Mouse (Mus musculus) lung, embryonic 15.5 days (tissue): ENCODE data around the gene Pigq. TPM values are rescaled to one million over a fixed set of nuclear protein-coding genes. Genes with fewer than 3 reads are reported as not detected.
A peak's percentile ranks its signal among the peaks of the same experiment; 100 is the strongest.

Source experiments
- ATAC-seq: fragments of 200-750 bp; cut with Nextera tagmentation; 2 replicates; pipeline ENCODE4 v1.8.0; 2017; ENCODE audit warnings: moderate number of reproducible peaks, borderline replicate concordance; ENCODE audit not compliant: low FRiP score, low TSS enrichment; ENCODE audit errors: extremely low read depth
- H3K27ac ChIP-seq: fragments of 300-500 bp; sonication (generic); 2 replicates; pipeline ENCODE4 v1.5.1; 2015; ENCODE audit warnings: moderate library complexity, mild to moderate bottlenecking, inconsistent platforms
- H3K27me3 ChIP-seq: fragments of 300-500 bp; sonication (generic); 2 replicates; pipeline ENCODE4 v1.6.1; 2015; ENCODE audit warnings: inconsistent platforms
- H3K36me3 ChIP-seq: fragments of 300-500 bp; sonication (generic); 2 replicates; pipeline ENCODE4 v1.6.1; 2015; ENCODE audit warnings: inconsistent platforms
- H3K4me1 ChIP-seq: fragments of 300-500 bp; sonication (generic); 2 replicates; pipeline ENCODE4 v1.6.1; 2015; ENCODE audit warnings: inconsistent platforms
- H3K4me2 ChIP-seq: fragments of 300-500 bp; sonication (generic); 2 replicates; pipeline ENCODE4 v1.6.1; 2015; ENCODE audit warnings: inconsistent platforms, mild to moderate bottlenecking, moderate library complexity
- H3K4me3 ChIP-seq: fragments of 300-500 bp; sonication (generic); 2 replicates; pipeline ENCODE4 v1.5.1; 2015; ENCODE audit warnings: mild to moderate bottlenecking, inconsistent platforms
- H3K9ac ChIP-seq: fragments of 300-500 bp; sonication (generic); 2 replicates; pipeline ENCODE4 v1.6.1; 2015; ENCODE audit warnings: inconsistent platforms
- H3K9me3 ChIP-seq: fragments of 300-500 bp; sonication (generic); 2 replicates; pipeline ENCODE4 v1.6.1; 2016; ENCODE audit warnings: inconsistent platforms
- WGBS: fragments of 180-500 bp; shearing (Covaris S2); methylation state at CpG from one replicate; pipeline ENCODE4 v1.1.7; 2015; 5-methylcytosine and 5-hydroxymethylcytosine counted together
- polyA plus RNA-seq: library from polyadenylated mRNA; unstranded; fragments of >200 nt; fragmentation: Nextera tagmentation; extraction: Ambion mirVana; gene quantifications from 2 replicates; pipeline ENCODE4 v1.2.1, GENCODE M21; 2015

Gene Pigq
- polyA plus RNA-seq, 1 experiment from 2014 or later = 65.0 TPM

DNA sequence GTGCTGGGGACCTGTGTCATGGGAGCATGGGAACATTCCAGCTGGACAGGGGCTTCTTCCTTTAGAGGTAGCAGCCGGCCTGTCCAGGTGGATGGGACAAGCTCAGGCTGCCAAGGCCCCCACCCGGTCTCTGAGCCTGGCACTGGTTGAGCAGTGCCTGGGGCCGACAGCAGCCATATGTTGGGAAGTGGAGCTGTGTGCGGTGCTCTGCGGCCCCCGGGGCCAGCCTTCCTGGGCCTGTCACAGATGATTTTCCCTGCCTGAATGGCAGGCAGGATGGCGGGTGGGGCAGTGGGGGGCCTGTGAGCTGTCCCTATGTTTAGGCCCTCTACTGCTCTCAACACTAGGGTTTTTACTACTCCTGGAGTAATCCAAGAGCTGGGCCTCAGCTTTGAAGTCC is 11.5 kb upstream of the Pigq start:
- Histone ChIP-seq H3K4me3 (no peak overlapping the region), H3K9me3 (no peaks in the 10 kb centered on the region), H3K27ac (no peak overlapping the region), H3K9ac (no peak overlapping the region), H3K27me3 (peaks cover 30% of the 10 kb centered on the region), H3K4me2 (no peak overlapping the region), H3K4me1 (peaks cover 12% of the 10 kb centered on the region), H3K36me3 (peaks cover 6% of the 10 kb centered on the region; the same call in 1 of the 2 replicates)
- 70% methylated on average over 7 of the region's 7 CpGs for WGBS
- ATAC-seq = no peak

DNA sequence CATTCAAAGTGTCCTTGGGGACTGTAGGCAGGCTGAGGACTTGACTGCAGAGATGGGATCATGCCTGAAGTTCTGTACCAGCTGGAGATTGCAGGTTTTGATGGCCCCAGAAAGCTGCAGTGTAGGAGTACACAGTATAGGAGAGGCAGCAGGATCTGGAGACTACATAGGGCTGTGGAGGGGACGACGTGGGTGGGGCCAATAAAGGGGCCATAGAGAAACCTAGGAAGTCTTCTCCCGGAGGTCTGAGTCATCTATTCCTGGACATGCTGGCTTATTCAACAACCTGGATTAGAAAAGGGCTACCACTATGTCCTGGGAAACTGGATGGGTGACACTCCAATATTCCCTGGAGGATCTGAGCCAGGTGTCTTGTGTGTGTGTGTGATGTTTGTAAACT is 11.0 kb upstream of the Pigq start:
- no peak for ATAC-seq
- Histone ChIP-seq H3K9me3 (no peaks in the 10 kb centered on the region), H3K4me1 (peaks cover 14% of the 10 kb centered on the region), H3K27me3 (peaks cover 34% of the 10 kb centered on the region), H3K9ac (no peak overlapping the region), H3K4me2 (no peak overlapping the region), H3K36me3 (peaks cover 6% of the 10 kb centered on the region; the same call in 1 of the 2 replicates), H3K27ac (no peak overlapping the region), H3K4me3 (no peak overlapping the region)
- 57% methylated on average over 3 of the region's 3 CpGs for WGBS

DNA sequence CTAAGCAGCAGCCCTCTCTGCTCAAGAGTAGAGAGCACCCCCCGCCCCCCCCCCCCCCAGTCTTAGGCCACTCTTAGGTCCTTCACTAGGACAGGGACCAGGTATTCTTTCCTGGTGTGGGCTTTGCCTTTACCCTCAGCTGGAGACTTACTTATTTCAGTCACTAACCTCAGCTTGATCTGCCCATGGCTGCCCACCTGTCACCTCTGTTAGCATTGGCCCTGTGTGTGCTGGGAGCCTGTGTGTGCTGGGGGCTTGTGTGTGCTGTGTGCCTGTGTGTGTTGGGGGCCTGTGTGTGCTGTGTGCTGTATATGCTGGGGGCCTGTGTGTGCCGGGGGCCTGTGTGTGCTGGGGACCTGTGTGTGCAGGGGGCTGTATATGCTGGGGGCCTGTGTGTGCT is 9.9 kb upstream of the Pigq start:
- peaks cover 14% of the 10 kb centered on the region for H3K4me1 ChIP-seq
- peaks cover 6% of the 10 kb centered on the region; the same call in 1 of the 2 replicates for H3K36me3 ChIP-seq
- H3K27ac ChIP-seq = no peak overlapping the region
- H3K4me2 ChIP-seq = no peak overlapping the region
- no peak for ATAC-seq
- H3K27me3 ChIP-seq = peaks cover 45% of the 10 kb centered on the region
- WGBS = 78% methylated on average over 2 of the region's 2 CpGs
- H3K9me3 ChIP-seq = no peaks in the 10 kb centered on the region
- H3K4me3 ChIP-seq = no peak overlapping the region
- no peak overlapping the region for H3K9ac ChIP-seq

DNA sequence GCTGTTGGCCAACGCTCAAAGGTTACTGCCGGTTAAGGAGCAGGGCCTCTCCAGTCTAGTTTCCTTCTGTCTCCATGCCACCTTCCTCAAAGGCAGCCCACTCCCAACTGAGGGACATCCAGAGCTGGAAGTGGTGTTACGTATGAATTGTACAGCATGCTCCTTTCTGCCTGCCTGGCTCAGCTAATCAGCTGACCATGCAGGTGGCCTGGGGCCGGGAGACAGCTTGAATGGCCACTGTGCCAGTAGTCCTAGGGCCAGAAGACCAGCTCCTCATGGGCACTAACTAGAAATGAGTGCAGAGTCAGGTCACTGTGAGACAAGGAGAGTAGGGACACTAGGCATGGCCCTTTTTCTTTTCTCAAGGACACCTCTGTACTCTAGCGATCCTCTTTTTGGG is 8.4 kb upstream of the Pigq start:
- WGBS = 78% methylated on average over 5 of the region's 5 CpGs
- H3K4me1 ChIP-seq = peaks cover 14% of the 10 kb centered on the region
- H3K4me2 ChIP-seq = no peak overlapping the region
- H3K9ac ChIP-seq = no peak overlapping the region
- H3K9me3 ChIP-seq = no peaks in the 10 kb centered on the region
- no peaks in the 10 kb centered on the region for H3K36me3 ChIP-seq
- ATAC-seq = no peak
- no peak overlapping the region for H3K27ac ChIP-seq
- no peak overlapping the region for H3K4me3 ChIP-seq
- peaks cover 47% of the 10 kb centered on the region for H3K27me3 ChIP-seq

DNA sequence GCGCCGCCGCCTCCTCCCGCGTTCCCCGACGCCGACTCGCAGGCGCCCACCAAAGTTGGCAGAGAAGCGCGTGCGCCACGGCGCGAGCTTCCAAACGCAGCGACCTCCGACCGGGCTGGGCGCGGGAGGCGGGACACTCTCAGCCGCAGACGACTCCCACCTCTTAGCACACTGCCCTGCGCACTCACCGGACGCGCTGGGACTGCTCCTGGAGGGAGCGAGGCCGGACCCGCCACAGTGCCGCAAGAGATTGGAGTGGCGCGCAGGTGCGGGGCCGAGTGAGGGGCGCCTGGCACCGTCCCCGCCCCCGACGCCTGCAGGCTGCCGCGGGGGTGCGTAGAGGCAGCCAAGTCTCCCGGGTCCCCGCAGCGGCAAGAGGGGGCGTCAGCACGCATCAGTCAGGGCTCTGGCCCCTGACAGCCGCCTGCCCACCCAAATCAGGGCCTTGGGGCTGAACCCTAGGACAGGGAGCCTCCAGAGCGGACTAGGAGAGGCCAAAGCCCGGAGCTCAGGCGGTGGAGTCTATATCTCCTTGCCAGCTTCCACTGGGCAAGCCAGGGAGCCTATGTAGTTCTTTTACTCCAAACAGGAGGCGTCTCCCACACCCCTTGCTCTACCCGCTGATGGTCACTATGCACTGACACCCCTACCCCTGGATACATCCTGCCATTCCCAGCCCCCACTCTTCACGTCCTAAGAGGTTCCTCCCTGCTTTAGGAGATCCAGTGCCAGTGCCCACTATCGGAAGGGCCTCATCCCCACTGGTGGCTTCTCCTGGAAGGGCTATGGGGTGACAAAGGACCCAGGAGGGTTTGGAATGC is 7.3 kb upstream of the Pigq start, which contains the start of gene A930017K11Rik:
TSS of gene A930017K11Rik (minus strand) at position 763 of the 821 bp plus-strand sequence.
- peaks cover 47% of the 10 kb centered on the region for H3K27me3 ChIP-seq
- H3K4me3 ChIP-seq = peak within 1 kb of the TSS; percentile 42
- no peaks in the 10 kb centered on the region for H3K9me3 ChIP-seq
- no peaks in the 10 kb centered on the region for H3K36me3 ChIP-seq
- H3K4me2 ChIP-seq = peak within 1 kb of the TSS; percentile 76
- H3K27ac ChIP-seq = no peak within 1 kb of the TSS
- WGBS = 1% methylated on average over 58 of the region's 58 CpGs
- H3K9ac ChIP-seq = peak within 1 kb of the TSS; percentile 11
- peaks cover 14% of the 10 kb centered on the region for H3K4me1 ChIP-seq
- ATAC-seq = 0 out of 2 replicates have a peak, but pooled peaks have one; percentile 27

DNA sequence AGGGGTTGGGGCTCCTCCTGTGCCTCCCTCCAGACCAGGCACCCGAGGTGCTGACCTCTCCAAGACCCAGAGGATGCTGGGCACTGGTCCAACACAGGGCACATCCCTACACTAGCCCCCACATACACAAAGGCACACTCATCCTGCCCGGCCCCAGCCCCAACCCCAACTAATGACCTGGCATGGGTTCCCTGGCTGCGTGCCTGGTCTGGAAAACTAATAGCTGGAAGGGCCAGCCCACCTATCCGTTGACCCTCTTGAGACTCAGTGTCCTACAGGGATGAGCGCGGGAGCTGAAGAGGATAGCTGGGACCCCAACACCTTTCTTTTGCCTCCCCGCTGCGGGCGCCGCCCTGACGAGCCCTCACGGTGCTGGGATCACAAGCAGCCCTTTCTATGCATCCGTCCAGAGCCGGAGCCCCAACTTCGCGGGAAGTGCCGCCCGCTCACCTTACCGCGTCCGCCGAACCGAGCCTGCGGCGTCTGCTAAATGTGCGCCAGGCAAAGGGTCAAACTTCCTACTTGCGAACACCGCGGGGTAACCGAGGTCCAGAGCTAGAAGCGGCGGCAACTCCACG is 6.6 kb upstream of the Pigq start:
- Histone ChIP-seq H3K9ac (no peak overlapping the region; the same call in 1 of the 2 replicates), H3K27ac (no peak overlapping the region), H3K4me1 (peaks cover 14% of the 10 kb centered on the region), H3K9me3 (no peaks in the 10 kb centered on the region), H3K4me2 (peak overlapping the region; percentile 76), H3K36me3 (no peaks in the 10 kb centered on the region), H3K4me3 (peak overlapping the region; percentile 42), H3K27me3 (peaks cover 47% of the 10 kb centered on the region)
- no peak for ATAC-seq
- under 1% methylated on average over 33 of the region's 33 CpGs for WGBS

DNA sequence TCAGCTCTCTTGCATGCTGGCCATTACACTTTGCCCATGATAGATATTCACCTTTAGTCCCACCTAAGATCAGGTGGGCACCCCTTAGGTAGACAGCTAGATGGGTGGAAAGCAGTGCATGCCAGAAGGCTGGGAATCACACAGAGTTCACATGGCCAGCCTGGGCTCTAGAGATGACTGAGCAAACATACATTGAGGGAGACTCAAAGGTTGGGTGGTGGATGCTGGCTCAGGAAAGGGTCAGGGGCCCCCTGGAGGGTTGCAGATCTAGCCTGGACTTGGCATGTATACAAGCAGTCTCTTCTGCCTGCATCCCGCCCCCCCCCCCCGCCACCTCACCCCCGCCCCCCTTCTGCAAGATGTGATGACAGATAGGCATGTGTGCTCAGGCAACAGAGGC is 6.0 kb upstream of the Pigq start:
- no peak overlapping the region for H3K4me3 ChIP-seq
- no peak overlapping the region for H3K4me2 ChIP-seq
- no peak for ATAC-seq
- no peak overlapping the region for H3K9ac ChIP-seq
- peaks cover 47% of the 10 kb centered on the region for H3K27me3 ChIP-seq
- H3K9me3 ChIP-seq = no peaks in the 10 kb centered on the region
- 0% methylated on average over 1 of the region's 3 CpGs for WGBS
- H3K27ac ChIP-seq = no peak overlapping the region
- H3K36me3 ChIP-seq = no peaks in the 10 kb centered on the region
- peaks cover 14% of the 10 kb centered on the region for H3K4me1 ChIP-seq

DNA sequence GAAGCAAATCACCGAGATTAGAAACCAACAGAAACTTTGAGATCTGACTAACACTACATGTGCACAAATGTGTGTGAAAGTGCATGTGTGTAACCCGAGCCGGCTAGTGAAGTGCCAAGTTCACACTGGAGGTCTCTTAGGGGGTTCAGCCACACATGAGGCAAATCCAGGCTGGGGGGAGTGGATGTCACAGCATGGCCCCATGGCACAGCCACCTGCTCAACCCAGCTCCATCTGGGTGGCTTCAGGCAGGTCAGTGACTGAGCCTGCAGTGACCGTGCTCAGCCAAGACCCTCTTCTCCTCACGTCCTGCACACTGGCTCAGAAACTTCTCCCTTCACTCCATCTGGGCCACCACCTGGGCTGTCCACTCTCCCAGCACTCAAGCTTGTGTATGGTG is 5.2 kb upstream of the Pigq start:
- 60% methylated on average over 5 of the region's 5 CpGs for WGBS
- Histone ChIP-seq H3K36me3 (no peaks in the 10 kb centered on the region), H3K9me3 (no peaks in the 10 kb centered on the region), H3K9ac (no peak overlapping the region), H3K27me3 (peaks cover 47% of the 10 kb centered on the region), H3K4me3 (no peak overlapping the region), H3K4me2 (no peak overlapping the region), H3K4me1 (peaks cover 14% of the 10 kb centered on the region), H3K27ac (no peak overlapping the region)
- ATAC-seq = no peak

DNA sequence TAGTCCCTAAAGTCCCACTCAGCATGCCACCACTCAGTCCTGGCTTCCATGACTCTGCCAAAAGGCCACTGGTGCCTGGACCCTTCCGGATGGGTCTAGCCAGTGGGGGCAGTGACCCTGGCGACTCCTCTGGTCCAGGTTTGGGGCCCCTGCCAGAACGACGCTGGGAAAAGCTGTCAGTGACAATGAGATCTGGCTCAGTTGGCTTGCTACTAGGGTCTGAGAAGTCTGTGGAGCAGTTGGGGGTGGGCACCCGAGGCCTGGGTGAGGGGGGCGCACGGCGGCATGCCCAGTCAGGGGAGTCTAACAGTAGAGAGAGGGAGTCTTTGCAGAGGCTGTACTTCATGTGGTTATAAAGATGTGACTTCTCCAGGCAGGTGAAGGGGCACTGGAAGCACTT is 3.3 kb upstream of the Pigq start:
- 71% methylated on average over 8 of the region's 8 CpGs for WGBS
- Histone ChIP-seq H3K4me1 (peaks cover 14% of the 10 kb centered on the region), H3K9ac (no peak overlapping the region), H3K27me3 (peaks cover 36% of the 10 kb centered on the region), H3K27ac (no peak overlapping the region), H3K9me3 (no peaks in the 10 kb centered on the region), H3K4me3 (no peak overlapping the region), H3K4me2 (no peak overlapping the region), H3K36me3 (no peaks in the 10 kb centered on the region)
- no peak for ATAC-seq

DNA sequence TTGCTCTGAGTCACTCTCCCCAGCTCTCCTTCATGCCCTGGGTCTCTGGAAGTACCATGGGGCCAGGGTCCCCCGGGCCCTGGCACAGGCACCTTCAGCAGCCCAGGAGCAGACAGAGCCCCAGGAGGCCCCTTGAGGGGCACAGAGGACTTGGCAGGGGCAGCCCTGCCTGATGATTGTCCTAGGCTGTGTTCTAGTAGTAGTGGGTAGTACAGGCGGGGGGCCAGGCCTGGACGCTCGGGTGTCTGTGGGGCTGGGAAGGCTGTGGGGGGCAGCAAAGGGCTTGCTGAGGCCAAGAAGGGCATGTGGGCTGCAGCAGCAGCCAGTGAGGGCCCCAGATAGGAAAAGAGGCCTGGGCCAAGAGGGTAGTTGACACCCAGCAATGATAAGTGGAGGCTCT is 2.8 kb upstream of the Pigq start:
- no peaks in the 10 kb centered on the region for H3K9me3 ChIP-seq
- 82% methylated on average over 4 of the region's 4 CpGs for WGBS
- H3K27ac ChIP-seq = no peak overlapping the region
- H3K27me3 ChIP-seq = peaks cover 31% of the 10 kb centered on the region
- ATAC-seq = no peak
- H3K36me3 ChIP-seq = no peaks in the 10 kb centered on the region
- no peak overlapping the region for H3K4me3 ChIP-seq
- no peak overlapping the region for H3K4me2 ChIP-seq
- peaks cover 14% of the 10 kb centered on the region for H3K4me1 ChIP-seq
- H3K9ac ChIP-seq = no peak overlapping the region

DNA sequence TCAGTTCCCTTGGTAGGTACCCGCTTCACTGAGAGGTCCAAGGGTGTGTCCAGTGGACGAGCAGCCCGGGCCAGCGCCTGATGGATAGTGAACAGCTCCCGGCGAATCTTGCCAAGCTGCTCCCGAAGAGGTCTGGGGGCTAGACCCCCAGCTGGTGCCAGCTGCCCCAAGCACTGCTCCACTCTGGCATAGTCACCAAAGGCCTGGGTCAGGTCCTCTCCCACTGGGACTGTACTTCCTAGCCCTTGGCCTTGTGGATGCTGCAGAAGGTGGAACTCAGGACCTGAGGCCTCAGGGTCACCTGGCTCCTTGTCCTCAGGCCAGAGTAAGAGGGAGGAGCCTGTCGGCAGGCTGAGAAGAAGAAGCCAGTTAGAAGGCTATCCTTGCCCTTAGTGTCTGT is 2.2 kb upstream of the Pigq start:
- H3K9me3 ChIP-seq = no peaks in the 10 kb centered on the region
- WGBS = 79% methylated on average over 8 of the region's 8 CpGs

DNA sequence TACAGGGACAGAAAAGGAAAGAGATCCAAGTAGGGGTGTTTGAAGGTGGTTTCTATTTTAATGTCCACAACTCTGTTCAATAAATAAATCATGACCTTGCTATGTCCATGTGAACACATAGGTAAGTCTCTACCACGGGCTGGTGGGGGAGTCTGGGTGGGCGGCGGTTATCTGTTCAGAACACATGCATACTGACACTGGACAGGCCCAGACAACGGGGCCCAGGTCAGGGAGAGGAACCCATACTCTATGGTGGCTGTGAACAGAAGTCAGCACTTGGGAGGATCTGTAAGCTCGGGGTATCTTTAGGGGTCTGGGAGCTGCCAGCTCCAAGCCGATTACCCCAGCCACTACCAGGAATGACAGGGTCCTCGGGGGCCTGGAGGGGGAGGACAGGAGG is 1.6 kb upstream of the Pigq start:
- H3K4me3 ChIP-seq = no peak overlapping the region
- no peak for ATAC-seq
- H3K4me1 ChIP-seq = peaks cover 7% of the 10 kb centered on the region
- H3K9ac ChIP-seq = no peak overlapping the region
- no peak overlapping the region for H3K27ac ChIP-seq
- WGBS = 65% methylated on average over 7 of the region's 7 CpGs
- H3K9me3 ChIP-seq = no peaks in the 10 kb centered on the region
- H3K27me3 ChIP-seq = peaks cover 19% of the 10 kb centered on the region
- no peaks in the 10 kb centered on the region for H3K36me3 ChIP-seq
- no peak overlapping the region for H3K4me2 ChIP-seq

More for the DNA sequence above, 2.2 kb upstream of the Pigq start:
- H3K4me1 ChIP-seq = peaks cover 12% of the 10 kb centered on the region
- ATAC-seq = no peak
- no peak overlapping the region for H3K4me3 ChIP-seq
- H3K27ac ChIP-seq = no peak overlapping the region
- no peak overlapping the region for H3K9ac ChIP-seq
- H3K4me2 ChIP-seq = no peak overlapping the region
- peaks cover 24% of the 10 kb centered on the region for H3K27me3 ChIP-seq
- H3K36me3 ChIP-seq = no peaks in the 10 kb centered on the region
